Mouse (Mus musculus) gastrocnemius, adult 8-10 months (tissue): Measurements from ENCODE around the gene Mvd. TPM values are rescaled to one million over a fixed set of nuclear protein-coding genes. Genes with fewer than 3 reads are reported as not detected.
A peak's percentile ranks its signal among the peaks of the same experiment; 100 is the strongest.

Source experiments
- DNase-seq, 2 experiments: peaks; one replicate each; pipeline ENCODE4 v3.0.0; 2022; ENCODE audit warnings: low spot score in 2 of 2
- microRNA-seq: library from miRNA; unstranded; fragments of <30 nt; microRNA quantifications from one replicate; pipeline ENCODE4 v1.2.0, GENCODE M21; 2022
- total RNA-seq, 4 experiments: library from RNA; stranded (reverse); gene quantifications; 2 replicates each; pipeline ENCODE4 v1.2.4; 2022

The Mvd gene
- total RNA-seq, 4 experiments from 2014 or later = 3.4 to 5.5 (median 4.8) TPM

DNA sequence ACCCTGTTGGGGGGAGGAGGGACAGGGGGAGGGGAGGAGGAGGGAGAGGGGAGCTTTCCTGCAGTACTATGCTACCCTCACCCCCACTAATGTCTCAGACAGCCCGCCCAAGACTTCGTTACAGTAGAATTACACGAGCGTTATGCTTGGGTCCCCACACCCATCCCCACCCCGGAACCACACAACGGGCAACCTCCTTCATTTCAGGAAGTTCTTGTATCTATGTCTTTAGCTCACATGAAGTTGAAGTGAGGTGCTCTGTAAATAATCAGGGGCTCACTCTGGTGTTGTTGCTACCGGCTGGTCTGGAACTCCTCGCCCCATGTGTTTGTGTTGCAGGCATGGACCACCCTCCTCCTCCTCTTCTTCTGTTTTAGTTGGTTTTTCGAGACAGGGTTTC lies 15.1 kb downstream of the Mvd start:
- DNase-seq = no peak

DNA sequence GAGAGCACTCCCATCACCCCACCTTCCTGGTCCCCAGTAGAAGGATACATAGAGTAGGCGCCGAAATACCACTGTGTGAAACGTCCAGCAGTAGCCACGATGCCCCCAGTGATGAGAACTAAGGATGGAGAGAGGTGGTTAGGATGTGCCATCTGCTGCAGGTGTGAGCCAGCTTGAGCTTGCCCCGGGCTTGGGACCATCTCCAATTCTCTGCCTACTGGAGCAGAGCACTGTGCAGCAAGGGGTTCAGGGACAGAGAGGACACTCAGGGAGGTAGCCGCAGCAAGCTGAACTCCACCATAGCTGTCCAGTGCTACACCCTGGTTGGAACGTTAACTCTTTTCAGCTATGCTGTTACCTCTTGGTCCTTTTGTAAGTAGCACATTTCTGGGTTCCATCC lies 15.6 kb downstream of the Mvd start:
- no peak for DNase-seq

DNA sequence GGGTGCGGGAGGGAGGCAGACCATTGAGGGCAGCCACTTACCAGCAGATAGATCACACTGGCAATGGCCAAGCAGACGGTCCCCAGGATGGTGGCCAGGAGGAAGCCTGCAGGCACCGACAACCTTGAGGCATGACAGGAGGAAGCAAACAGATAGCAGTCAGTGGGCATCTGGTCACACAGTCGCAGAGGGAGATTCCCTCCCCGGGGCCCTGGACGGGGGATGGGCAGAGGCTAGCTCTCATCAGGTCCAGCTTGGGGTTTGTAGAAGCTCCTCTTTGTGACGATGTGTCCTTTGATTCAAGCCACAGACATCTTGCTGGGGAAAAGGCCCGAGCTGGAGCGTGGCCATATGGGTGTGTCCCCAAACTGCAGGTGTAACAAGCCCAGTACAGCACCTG lies 17.1 kb downstream of the Mvd start:
- no peak for DNase-seq

DNA sequence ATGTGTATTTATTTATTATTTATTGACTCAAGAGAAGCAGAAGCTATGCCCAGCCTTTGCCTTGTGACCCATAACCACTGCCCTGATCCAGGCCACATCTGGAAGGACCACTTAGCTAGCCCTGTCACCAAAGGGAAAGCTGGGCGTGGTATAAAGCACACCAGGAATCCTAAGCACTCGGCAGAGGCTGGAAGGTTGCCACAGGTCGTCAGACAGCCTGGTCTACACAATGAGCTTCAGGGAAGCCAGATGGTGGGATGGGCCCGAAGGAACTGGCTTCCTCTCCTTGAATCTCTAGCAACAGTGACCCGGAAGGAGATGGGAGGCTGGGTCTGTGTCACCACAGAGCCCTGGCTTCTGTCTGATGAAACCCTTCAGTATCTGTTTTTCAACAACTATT lies 19.6 kb downstream of the Mvd start:
- DNase-seq = no peak

DNA sequence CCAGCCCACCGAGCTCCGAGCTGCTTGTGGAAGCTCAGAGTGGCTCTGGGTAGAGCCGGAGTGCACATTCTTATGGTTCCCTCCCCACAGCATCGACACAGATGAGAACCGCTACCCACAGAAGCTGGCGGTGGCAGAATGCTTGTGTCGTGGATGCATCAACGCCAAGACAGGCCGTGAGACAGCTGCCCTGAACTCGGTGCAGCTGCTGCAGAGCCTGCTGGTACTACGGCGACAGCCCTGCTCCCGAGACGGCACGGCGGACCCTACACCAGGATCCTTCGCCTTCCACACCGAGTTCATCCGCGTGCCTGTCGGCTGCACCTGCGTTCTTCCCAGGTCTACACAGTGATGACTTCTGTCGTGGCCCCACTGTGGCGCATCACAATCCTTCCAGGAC lies 20.0 kb downstream of the Mvd start:
- DNase-seq = no peak

DNA sequence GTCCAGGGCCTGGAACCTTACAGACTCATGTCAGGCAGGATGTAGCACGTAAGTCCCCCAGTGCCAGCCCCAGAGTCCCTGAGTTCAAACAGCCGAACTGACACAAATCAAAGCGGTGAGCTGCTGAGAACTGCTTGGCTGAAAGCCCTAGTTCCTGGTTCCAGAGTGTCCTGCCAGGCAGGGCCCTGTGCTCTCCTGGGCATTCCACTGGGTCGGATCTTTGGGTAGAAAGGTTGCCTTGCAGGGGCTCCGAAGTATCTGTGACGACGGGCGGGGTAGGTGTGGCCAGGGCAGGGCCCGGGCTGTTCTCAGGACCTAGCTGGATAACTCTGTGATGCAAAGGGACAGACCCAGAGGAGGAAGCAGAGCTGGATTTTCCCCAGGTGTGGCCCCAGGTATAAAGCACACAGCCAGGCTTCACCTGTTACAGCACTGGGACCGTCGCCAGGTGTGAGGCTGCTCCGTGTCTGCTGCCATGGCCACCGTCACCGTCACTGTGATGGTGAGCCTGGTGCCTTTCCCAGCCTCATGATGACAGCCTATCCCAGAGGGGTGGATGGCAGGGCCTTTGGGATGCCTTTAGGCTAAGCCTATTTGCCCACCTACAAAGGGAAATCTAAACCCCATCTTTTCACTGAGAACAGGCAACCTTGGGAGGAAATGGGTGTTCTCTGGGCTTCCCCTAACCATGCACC lies 21.7 kb downstream of the Mvd start, which contains the start of gene Il17c:
Gene Il17c, plus strand, starts transcription at position 645 of the 695 bp plus-strand sequence.
- DNase-seq = no peak

DNA sequence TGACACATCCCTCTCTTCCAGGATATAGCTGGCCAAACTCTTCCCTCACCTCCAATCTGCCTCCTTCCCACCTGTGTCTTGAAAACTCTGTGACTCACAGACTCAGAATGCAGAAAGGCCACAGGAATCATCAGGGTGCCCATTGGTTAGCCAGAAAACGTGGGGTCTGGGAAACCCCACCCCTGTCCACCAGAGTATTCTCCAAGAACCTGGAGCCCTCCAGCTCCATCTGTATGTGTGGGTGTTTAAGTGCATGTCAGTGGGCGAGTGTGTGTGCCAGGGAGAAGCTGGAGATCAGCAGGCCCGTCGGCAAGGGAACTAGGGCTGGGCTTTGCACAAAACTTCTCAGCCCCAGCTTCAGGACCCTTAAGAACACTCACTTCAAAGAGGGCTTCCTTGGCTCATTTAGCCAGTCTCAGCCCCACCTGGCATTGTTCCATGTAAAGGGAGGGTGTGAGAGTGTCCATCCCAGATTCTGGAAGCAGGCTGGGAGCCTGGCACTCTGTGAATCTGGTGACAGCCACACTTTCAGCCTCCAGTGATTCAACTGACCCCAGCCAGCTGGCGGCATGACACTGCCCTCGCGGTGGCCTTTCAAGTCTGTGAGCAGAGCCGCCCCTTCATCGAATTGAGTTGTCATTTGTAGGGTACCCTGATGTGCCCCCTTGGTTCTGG lies 23.2 kb downstream of the Mvd start:
- DNase-seq = no peak

DNA sequence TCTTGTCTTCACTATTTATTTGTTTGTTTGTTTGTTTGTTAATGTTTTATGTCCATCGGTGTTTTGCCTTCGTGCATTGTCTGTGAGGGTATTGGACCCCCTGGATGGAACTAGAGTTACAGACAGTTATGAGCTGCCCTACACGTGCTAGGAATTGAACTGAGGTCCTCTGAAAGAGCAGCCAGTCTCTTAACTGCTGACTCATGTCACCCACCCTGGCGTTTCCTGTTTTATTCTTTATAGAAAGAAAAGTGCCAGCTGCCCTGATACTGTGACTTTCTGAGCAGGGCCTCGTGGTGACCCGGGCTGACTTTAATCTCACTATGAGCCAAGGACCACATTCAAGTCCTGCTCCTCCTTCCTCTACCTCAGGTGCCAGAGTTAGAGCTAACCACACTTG lies 27.7 kb downstream of the Mvd start:
- no peak for DNase-seq

DNA sequence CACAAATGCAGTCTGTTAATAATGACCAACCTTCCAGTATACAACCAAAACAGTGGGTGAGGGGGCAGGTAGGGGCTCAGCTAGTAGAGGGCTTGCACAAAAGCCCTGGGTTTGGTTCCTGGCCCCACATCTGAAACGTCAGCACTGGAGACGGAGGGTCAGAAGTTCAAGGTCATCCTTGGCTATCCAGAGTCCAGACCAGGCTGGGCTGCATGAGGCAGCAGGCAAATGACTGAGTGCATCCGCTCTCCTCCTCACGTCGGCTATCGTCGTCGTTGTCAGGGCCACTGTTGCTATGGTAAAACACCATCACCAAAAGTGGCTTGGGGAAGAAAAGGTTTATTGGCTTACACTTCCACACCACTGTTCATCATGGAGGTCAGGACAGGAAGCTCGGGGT lies 28.9 kb downstream of the Mvd start:
- DNase-seq = no peak

DNA sequence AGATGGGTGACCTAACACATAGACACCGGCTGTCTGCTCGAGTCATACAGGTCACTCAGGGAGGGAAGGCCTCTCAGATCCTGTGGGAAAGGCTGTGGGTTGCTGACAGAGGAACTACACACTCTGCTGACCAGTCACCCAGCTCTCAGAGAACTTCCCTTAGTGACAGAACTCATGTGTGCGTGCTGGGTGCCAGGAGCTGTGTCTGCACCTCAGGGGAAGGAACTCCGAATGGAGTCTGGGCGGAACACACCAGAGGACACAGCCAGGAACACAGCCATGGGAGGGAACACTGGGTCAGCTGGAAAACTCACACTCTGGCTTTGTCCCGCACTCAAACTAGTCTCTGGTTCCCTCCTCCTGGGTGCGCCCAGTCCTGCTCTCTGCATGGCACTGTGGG lies 35.5 kb downstream of the Mvd start:
- no peak for DNase-seq

DNA sequence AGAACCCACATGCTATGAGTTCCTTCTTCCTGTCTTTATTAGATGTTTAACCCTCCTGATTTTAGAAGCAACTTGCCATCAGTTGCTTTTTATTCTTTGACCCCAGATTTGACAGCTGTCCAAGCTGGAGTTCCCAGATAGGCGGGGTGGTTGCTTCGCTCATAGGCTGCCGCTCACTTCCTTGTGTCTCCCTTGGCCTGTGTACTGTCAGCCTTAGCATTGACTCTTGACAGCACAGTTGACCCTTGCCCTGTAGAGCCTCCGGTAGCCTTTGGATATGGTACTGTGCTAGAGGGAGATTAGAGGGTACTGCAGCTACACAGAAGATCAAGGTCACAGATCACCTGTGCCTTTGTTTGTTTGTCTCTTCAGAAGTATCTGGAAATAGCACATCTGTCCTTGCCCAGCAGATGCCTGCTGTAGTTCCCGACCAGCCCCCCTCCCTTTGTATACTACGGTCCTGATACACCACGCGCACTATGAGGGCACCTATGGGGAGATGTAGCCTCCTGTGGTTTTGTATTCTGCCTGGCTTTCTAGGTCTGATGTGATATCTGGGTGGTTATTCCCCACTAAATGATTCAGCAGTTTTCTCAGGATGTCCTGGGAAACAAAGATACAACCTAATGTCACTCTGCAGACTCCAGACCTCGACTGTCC lies 37.9 kb downstream of the Mvd start:
- no peak for DNase-seq

DNA sequence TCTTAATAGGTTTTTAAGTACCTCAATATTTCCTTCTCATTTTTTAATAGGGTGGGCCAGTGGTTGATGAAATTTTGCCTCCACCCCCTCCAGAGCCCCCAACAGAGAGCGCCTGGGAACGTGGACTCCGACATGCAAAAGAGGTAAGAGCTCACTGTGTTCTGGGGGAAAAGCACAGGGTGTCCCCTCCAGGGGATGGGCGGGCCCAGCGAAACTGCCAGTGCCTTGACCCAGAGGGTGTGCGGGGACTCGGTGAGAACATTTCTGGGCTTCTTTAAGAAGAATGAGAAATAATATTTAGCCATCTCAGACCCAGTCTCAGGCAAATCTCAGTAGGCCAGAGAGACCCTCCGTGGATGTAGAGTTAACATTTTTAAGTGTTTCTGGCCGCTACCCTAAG lies 45.0 kb downstream of the Mvd start:
- peak in 1 of 2 experiments; percentile 65 for DNase-seq

DNA sequence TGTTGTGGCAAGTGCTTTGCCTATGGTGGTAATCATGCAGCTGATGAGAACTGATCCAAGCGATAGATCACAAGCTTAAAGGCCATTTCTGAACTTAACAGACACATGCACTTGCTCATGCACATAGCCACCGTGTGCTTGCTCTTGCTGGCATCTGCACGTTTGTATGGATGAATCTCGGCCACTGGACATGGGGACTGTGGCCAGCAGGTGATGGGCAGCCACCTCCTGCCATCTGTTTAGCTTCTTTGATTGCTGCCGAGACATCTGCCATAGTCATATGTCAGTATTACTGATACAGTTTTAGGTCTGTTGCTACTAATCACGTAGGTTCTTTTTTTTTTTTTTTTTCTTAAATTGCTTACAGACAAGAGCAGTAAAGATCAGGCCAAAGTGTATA lies 47.9 kb downstream of the Mvd start:
- DNase-seq = no peak

DNA sequence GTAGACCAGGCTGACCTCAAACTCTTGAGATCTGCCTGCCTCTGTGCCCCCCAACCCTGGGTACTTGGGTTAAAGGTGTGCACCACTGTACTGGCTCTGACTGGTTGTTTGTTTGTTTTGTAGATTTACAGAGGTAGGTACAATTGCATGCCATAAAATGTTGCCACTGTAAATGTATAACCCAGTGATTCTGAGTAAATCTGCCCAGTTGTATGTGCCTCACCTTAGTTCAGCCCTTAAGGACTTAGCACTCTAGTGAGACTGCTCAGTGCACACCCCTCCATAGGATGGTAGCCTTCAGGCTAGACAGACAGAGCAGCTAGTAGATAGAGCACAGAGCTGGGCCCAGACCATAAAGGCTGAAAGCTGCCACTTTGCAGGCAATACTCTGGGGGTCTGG lies 49.5 kb downstream of the Mvd start:
- DNase-seq = no peak

DNA sequence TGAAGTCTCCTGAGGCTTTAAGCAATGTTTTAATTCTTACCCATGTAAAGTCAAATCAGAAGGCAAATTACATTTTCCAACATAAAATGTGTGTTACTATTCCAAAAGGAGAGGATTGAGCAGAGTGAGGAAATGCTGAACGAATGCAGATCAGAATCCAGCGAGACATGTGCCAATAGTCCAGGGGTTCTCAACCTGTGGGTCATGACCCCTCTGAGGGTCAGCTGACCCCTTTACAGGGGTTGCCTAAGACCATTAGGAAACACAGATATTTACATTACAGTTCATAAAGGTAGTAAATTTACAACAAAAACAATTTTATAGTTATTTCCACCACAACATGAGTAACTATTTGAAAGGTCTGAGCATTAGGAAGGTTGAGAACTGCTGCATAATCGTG lies 52.5 kb downstream of the Mvd start:
- no peak for DNase-seq

DNA sequence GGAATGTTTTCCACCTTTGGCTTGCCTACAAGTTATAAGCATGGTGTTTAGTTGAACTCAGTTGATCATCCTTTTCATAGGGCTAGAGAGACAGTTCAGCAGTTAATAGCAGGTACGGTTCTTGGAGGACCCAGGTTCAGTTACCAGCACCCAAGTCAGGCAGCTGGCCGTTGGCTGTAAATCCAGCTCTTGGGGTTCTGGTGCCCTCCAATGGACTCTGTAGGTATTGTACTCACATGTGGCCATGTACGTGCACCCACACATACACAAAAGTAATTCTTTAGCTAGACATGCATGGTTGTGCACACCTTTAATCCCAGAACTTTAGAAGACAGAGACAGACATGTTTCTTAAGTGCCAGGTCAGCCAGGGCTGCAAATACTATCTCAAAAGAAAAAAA lies 53.9 kb downstream of the Mvd start:
- no peak for DNase-seq

Small RNA genes lying within 50 kb of the gene (microRNA-seq; reads per million reads assigned to microRNA genes)
- gene Gm24366 = not detected

Other genes with a start within 250 kb of the Mvd start
- 1 to 10 TPM; 4.7 to 9.2 (median 6.3) TPM for gene Zfpm1, start 161.3 kb downstream of the Mvd start, total RNA-seq
- gene Trhr2, start 82.7 kb downstream of the Mvd start, total RNA-seq = not detected
- gene Zc3h18, start 66.8 kb downstream of the Mvd start, total RNA-seq = 10 to 100 TPM; 22.9 to 30.7 (median 25.8) TPM
- gene Il17c, start 21.4 kb downstream of the Mvd start, total RNA-seq = not detected
- gene Cyba, start 10.5 kb downstream of the Mvd start, total RNA-seq = 1 to 10 TPM; 3.8 to 8.6 (median 5.7) TPM
- gene Snai3, start 17.3 kb upstream of the Mvd start, total RNA-seq = 10 to 100 TPM in 3 of 4 experiments, 1 to 10 TPM in 1; 8.9 to 15.4 (median 13.7) TPM
- gene Rnf166, start 32.6 kb upstream of the Mvd start, total RNA-seq = 10 to 100 TPM; 29.9 to 37.5 (median 32.4) TPM
- gene Ctu2, start 32.7 kb upstream of the Mvd start, total RNA-seq = 1 to 10 TPM; 6.1 to 7.2 (median 6.7) TPM
- gene Piezo1, start 107.9 kb upstream of the Mvd start, total RNA-seq = 10 to 100 TPM; 11.7 to 14.4 (median 13.9) TPM
- gene Cdt1, start 124.6 kb upstream of the Mvd start, total RNA-seq = 1 to 10 TPM in 1 of 4 experiments, under 1 TPM in 3; 0.47 to 1.0 (median 0.83) TPM
- 10 to 100 TPM; 42.7 to 49.4 (median 45.2) TPM for gene Aprt, start 133.5 kb upstream of the Mvd start, total RNA-seq
- gene Galns, start 168.0 kb upstream of the Mvd start, total RNA-seq = under 1 TPM; 0.92 to 0.96 (median 0.93) TPM
- 10 to 100 TPM; 38.7 to 49.7 (median 44.0) TPM for gene Trappc2l, start 168.2 kb upstream of the Mvd start, total RNA-seq
- gene Pabpn1l, start 179.3 kb upstream of the Mvd start, total RNA-seq = under 1 TPM in 1 of 4 experiments, not detected in 3; 0.27 TPM